Mouse (Mus musculus): Measurements from ENCODE around the gene Epop. TPM values are rescaled to one million over a fixed set of nuclear protein-coding genes. Genes with fewer than 3 reads are reported as not detected.

The Epop gene
- polyA plus RNA-seq, 1 experiment, result 6.1 TPM

- H3K4me1 ChIP-seq (ENCODE audit: control insufficient read depth, insufficient read depth, low read length), result no peaks in the 10 kb centered on the region
- TF ChIP-seq POLR2A (IDR thresholded peaks at IDR 0.05; ENCODE audit: borderline replicate concordance, control insufficient read depth, low read depth, low read length) (no peak), CTCF (IDR thresholded peaks at IDR 0.05; ENCODE audit: control insufficient read depth, insufficient read depth, low read length) (no peak)
- WGBS, result 40% methylated on average over 6 of the region's 6 CpGs
- H3K27ac ChIP-seq (ENCODE audit: control insufficient read depth, insufficient read depth, low read depth, low read length, poor library complexity), result no peak overlapping the region
- no peak overlapping the region for H3K4me3 ChIP-seq (replicated peaks; ENCODE audit: control insufficient read depth, low read depth, low read length)
These were observed 27.3 kb downstream of the Epop start for GRCm38 (mm10) chr11:97602223-97602622.

GRCm38 (mm10) chr11:97599104-97599503 is 30.4 kb downstream of the Epop start:
- Histone ChIP-seq H3K27ac (ENCODE audit: control insufficient read depth, insufficient read depth, low read depth, low read length, poor library complexity) (no peak overlapping the region), H3K4me1 (ENCODE audit: control insufficient read depth, insufficient read depth, low read length) (no peaks in the 10 kb centered on the region), H3K4me3 (replicated peaks; ENCODE audit: control insufficient read depth, low read depth, low read length) (no peak overlapping the region)
- no peak for TF ChIP-seq POLR2A (IDR thresholded peaks at IDR 0.05; ENCODE audit: borderline replicate concordance, control insufficient read depth, low read depth, low read length)
- TF ChIP-seq CTCF (IDR thresholded peaks at IDR 0.05; ENCODE audit: control insufficient read depth, insufficient read depth, low read length), result no peak
- 59% methylated on average over 8 of the region's 8 CpGs for WGBS

DNA sequence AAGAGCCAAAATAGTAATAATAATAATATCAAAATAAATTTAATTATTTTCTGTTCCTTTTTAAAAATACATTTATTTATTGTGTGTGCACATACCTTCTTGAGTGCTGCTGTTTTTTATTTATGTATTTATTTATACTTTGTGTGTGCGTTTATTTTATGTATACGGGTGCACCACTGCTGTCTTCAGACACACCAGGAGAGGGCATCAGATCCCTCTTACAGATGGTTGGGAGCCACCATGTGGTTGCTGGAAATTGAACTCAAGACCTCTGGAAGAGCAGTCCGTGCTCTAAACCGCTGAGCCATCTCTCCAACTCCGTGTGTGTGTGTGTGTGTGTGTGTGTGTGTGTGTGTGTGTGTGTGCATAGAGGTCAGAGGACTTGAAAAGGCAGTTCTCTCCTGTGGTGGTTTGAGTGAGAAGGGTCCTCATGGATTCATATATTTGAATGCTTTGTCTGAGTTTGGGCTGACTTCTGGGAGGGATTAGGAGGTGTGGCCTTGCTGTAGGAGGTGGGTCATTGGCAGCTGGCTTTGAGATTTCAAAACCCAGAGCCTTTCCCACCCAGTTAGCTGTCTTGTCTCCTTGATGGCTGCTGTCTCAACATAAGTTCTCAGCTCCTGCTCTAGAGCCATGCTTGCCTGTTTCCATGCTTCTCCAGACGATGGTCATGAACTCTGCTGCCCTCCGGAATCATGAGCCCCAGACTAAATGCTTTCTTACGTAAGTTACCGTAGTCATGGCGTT is 31.4 kb downstream of the Epop start:
- no peak overlapping the region for H3K4me3 ChIP-seq (replicated peaks; ENCODE audit: control insufficient read depth, low read depth, low read length)
- TF ChIP-seq CTCF (IDR thresholded peaks at IDR 0.05; ENCODE audit: control insufficient read depth, insufficient read depth, low read length) (no peak), POLR2A (IDR thresholded peaks at IDR 0.05; ENCODE audit: borderline replicate concordance, control insufficient read depth, low read depth, low read length) (no peak)
- H3K4me1 ChIP-seq (ENCODE audit: control insufficient read depth, insufficient read depth, low read length), result no peaks in the 10 kb centered on the region
- no peak overlapping the region for H3K27ac ChIP-seq (ENCODE audit: control insufficient read depth, insufficient read depth, low read depth, low read length, poor library complexity)
- 82% methylated on average over 10 of the region's 10 CpGs for WGBS

- 56% methylated on average over 6 of the region's 6 CpGs for WGBS
- TF ChIP-seq CTCF (IDR thresholded peaks at IDR 0.05; ENCODE audit: control insufficient read depth, insufficient read depth, low read length), result no peak
- no peak for TF ChIP-seq POLR2A (IDR thresholded peaks at IDR 0.05; ENCODE audit: borderline replicate concordance, control insufficient read depth, low read depth, low read length)
- Histone ChIP-seq H3K4me1 (ENCODE audit: control insufficient read depth, insufficient read depth, low read length) (no peaks in the 10 kb centered on the region), H3K4me3 (replicated peaks; ENCODE audit: control insufficient read depth, low read depth, low read length) (no peak overlapping the region), H3K27ac (ENCODE audit: control insufficient read depth, insufficient read depth, low read depth, low read length, poor library complexity) (no peak overlapping the region)
These were observed 35.4 kb downstream of the Epop start for GRCm38 (mm10) chr11:97594136-97594535.

DNA sequence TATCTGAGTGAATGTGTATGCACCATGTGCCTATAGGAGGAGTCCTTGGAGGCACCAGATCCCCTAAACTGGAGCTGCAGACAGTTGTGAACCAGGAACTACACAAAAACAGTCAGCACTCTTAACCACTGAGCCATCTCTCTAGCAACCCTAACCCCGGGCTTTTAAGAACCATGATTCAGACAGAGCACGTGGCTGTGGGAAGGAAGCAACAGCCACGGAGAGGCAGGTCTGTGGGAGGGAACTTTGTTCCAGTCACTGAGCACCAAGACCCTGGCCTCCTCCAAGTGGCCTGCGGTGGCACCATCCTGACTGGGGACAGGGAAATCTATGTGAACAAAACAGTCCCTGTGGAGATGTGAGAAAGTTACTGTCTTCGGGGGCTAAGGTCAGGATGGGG is 37.6 kb downstream of the Epop start:
- H3K27ac ChIP-seq (ENCODE audit: control insufficient read depth, insufficient read depth, low read depth, low read length, poor library complexity), result no peak overlapping the region
- H3K4me3 ChIP-seq (replicated peaks; ENCODE audit: control insufficient read depth, low read depth, low read length), result no peak overlapping the region
- no peaks in the 10 kb centered on the region for H3K4me1 ChIP-seq (ENCODE audit: control insufficient read depth, insufficient read depth, low read length)
- TF ChIP-seq POLR2A (IDR thresholded peaks at IDR 0.05; ENCODE audit: borderline replicate concordance, control insufficient read depth, low read depth, low read length) (no peak), CTCF (IDR thresholded peaks at IDR 0.05; ENCODE audit: control insufficient read depth, insufficient read depth, low read length) (no peak)
- 13% methylated on average over 5 of the region's 5 CpGs for WGBS

DNA sequence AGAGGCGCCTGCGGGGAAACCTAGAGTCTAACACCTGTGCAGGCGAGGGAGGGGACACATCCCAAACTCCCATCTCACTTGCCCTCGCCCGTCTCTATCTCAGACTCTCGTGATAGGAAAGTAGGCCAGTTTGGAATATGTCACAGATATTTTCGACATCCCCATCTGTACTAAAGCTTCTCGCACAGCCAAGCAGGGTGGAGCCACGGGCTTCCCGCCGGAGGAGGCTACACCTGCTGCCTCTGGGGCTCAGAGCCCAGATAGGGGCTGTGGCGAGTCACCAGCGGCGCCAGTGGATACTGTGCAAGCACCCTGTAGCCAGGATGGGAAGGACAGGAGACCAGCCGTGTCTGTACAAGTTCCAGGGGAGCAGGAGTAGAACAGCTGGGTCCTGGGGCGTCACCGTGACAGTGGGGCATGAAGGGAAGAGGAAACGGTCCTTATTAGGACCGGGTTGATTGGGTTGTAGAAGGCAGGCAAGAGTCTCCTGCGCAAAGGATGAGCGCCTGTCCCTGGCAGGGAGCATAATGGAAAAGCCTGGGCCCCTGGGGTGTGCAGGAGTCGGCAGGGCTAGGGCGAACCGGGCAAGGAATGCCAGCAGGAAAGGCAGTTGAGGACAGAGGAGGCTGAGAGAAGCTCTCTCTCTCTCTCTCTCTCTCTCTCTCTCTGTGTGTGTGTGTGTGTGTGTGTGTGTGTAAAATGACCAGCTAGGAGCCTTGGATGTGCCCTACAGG is 39.1 kb downstream of the Epop start:
- no peak for TF ChIP-seq CTCF (IDR thresholded peaks at IDR 0.05; ENCODE audit: control insufficient read depth, insufficient read depth, low read length)
- no peak for TF ChIP-seq POLR2A (IDR thresholded peaks at IDR 0.05; ENCODE audit: borderline replicate concordance, control insufficient read depth, low read depth, low read length)
- Histone ChIP-seq H3K27ac (ENCODE audit: control insufficient read depth, insufficient read depth, low read depth, low read length, poor library complexity) (no peak overlapping the region), H3K4me3 (replicated peaks; ENCODE audit: control insufficient read depth, low read depth, low read length) (no peak overlapping the region), H3K4me1 (ENCODE audit: control insufficient read depth, insufficient read depth, low read length) (no peaks in the 10 kb centered on the region)
- 76% methylated on average over 24 of the region's 24 CpGs for WGBS

DNA sequence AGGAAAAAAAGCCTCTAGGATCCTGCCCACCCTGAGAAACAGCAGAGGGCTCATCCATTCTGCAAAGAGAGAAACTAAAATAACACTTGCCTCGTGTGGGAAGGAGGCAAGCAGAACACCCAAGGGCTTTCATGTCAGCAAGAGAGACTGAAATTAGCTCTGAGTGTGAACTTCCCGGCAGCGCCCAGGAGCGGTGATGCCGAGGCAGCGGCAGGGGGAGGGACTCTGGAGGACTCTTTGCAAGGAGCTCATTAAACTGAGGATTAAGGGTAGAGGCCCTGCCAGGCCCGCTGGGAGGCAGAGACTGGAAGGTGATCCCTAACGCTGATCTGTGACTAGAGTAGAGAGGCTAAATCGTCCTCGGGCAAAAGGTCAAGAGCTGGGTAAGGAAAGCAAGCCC is 40.3 kb downstream of the Epop start:
- Histone ChIP-seq H3K4me3 (replicated peaks; ENCODE audit: control insufficient read depth, low read depth, low read length) (no peak overlapping the region), H3K27ac (ENCODE audit: control insufficient read depth, insufficient read depth, low read depth, low read length, poor library complexity) (no peak overlapping the region), H3K4me1 (ENCODE audit: control insufficient read depth, insufficient read depth, low read length) (no peaks in the 10 kb centered on the region)
- TF ChIP-seq CTCF (IDR thresholded peaks at IDR 0.05; ENCODE audit: control insufficient read depth, insufficient read depth, low read length) (no peak), POLR2A (IDR thresholded peaks at IDR 0.05; ENCODE audit: borderline replicate concordance, control insufficient read depth, low read depth, low read length) (no peak)
- 82% methylated on average over 10 of the region's 10 CpGs for WGBS

- TF ChIP-seq POLR2A (IDR thresholded peaks at IDR 0.05; ENCODE audit: borderline replicate concordance, control insufficient read depth, low read depth, low read length) (no peak), CTCF (IDR thresholded peaks at IDR 0.05; ENCODE audit: control insufficient read depth, insufficient read depth, low read length) (no peak)
- no peaks in the 10 kb centered on the region for H3K4me1 ChIP-seq (ENCODE audit: control insufficient read depth, insufficient read depth, low read length)
- WGBS, result 37% methylated on average over 10 of the region's 10 CpGs
- H3K4me3 ChIP-seq (replicated peaks; ENCODE audit: control insufficient read depth, low read depth, low read length), result no peak overlapping the region
- H3K27ac ChIP-seq (ENCODE audit: control insufficient read depth, insufficient read depth, low read depth, low read length, poor library complexity), result no peak overlapping the region
These were observed 43.6 kb downstream of the Epop start for GRCm38 (mm10) chr11:97585932-97586331.

All from bone marrow, adult 2 months (tissue).